Mouse (Mus musculus): Measurements from ENCODE around the gene Sh3gl1. TPM values are rescaled to one million over a fixed set of nuclear protein-coding genes. Genes with fewer than 3 reads are reported as not detected.

Gene Sh3gl1
- polyA plus RNA-seq, 1 experiment from 2014 or later = 171 TPM

DNA sequence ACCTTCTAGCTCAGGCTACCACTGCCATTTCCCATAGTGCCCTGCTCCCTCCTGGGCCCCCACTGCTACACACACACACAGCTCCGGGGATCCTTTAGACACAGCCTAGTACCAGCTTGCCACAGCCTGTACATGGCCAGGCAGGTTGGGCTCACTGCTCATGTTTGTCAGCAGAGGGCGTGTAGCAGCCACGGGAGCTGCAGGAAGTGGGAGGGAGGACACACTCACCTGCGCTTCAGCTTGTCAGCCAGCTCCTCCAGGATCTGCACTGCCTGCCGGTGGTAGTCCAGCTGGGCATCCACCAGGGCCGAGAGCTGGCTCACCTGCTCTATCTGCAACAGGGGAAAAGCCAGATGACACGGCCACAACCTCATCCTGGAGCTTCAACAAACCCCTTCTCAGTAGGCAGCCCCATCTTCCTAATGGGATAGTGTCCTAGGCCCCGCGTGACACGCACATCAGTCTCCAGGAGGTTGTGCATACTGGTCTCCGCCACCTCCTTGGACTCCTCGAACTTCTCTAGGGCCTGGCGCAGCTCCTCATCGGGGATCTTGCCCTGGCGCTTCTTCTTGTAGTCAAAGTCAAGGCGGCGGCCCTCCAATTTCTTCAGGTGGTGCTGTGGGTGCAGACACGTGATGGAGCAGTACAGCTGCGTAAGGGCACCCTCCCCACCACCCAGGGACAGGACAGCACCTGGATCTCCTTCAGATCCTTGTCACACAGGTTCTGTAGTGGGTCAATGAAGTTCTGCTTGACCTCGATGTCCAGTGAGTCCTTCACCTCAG lies 17.9 kb downstream of the Sh3gl1 start:
- Histone ChIP-seq H3K4me2 (no peak overlapping the region), H3K27ac (peak overlapping the region; percentile 23; the same call in 1 of the 2 replicates), H3K4me3 (replicated peaks) (no peak overlapping the region), H3K4me1 (replicated peaks) (no peaks in the 10 kb centered on the region; the same call in 1 of the 2 replicates), H3K9me3 (no peaks in the 10 kb centered on the region), H3K9ac (replicated peaks) (no peak overlapping the region), H3K36me3 (peaks cover 96% of the 10 kb centered on the region), H3K27me3 (no peaks in the 10 kb centered on the region)
- no peak for ATAC-seq (ENCODE audit: insufficient number of reproducible peaks, insufficient read depth, low FRiP score, low TSS enrichment, low read depth)
- 73% methylated on average over 20 of the region's 20 CpGs for WGBS

GRCm38 (mm10) chr17:56017848-56018247 lies 18.6 kb downstream of the Sh3gl1 start:
- H3K36me3 ChIP-seq = peaks cover 96% of the 10 kb centered on the region
- H3K4me3 ChIP-seq (replicated peaks) = no peak overlapping the region
- no peaks in the 10 kb centered on the region for H3K27me3 ChIP-seq
- no peak for ATAC-seq (ENCODE audit: insufficient number of reproducible peaks, insufficient read depth, low FRiP score, low TSS enrichment, low read depth)
- no peaks in the 10 kb centered on the region for H3K9me3 ChIP-seq
- no peak overlapping the region for H3K27ac ChIP-seq
- H3K9ac ChIP-seq (replicated peaks) = no peak overlapping the region
- 88% methylated on average over 7 of the region's 7 CpGs for WGBS
- H3K4me1 ChIP-seq (replicated peaks) = no peaks in the 10 kb centered on the region; the same call in 1 of the 2 replicates
- H3K4me2 ChIP-seq = no peak overlapping the region

DNA sequence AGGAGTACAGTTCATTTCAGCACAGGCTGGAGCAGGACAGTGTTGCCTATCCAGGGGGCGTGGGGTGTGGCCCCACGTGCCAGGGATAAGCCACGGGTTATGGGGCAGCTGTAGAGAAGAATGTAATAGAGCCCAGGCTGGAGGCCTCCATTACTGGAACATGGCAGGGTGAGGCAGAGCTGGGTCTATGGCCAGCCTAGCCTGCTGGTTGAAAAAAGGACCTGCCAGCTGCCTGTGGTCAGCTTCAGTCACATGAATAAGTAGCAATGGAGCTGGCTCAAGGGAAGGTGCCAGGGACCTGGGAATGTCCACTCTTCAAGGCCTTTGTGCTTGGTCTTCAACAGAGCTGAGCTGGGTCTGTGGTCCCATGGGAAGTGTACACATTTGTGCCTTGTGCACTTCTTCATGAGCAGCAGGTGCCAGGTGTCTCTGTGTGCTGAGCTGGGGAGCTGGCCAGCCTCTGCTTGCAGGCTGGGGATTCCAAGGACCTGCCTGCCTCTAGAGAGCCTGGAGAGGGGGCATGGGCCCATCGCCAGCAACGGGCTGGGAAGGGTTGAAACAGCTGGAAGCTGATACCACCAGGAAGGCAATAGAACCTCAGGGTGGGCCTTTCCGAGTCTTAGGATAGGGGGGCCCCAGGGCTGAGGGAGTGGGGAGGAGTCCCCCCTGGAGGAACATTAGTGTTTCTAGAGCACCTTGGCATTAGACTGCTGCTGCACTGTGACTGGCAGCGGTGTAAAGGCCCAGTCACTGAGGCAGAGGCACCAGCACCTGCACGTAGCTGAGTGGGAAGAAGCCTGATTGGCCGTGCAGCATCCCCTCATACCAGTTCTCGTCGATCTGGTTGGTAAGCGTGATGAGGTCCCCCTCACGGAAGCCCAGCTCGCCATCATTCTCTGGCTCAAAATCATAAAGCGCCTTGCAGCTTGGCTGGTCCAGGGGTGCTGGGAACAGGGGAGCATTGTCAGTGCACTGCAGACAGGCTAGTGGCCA lies 19.3 kb downstream of the Sh3gl1 start:
- H3K4me2 ChIP-seq = no peak overlapping the region
- H3K4me1 ChIP-seq (replicated peaks) = no peaks in the 10 kb centered on the region; the same call in 1 of the 2 replicates
- peaks cover 94% of the 10 kb centered on the region for H3K36me3 ChIP-seq
- no peaks in the 10 kb centered on the region for H3K27me3 ChIP-seq
- H3K9me3 ChIP-seq = no peaks in the 10 kb centered on the region
- H3K4me3 ChIP-seq (replicated peaks) = no peak overlapping the region
- WGBS = 83% methylated on average over 15 of the region's 15 CpGs
- no peak overlapping the region for H3K27ac ChIP-seq
- no peak for ATAC-seq (ENCODE audit: insufficient number of reproducible peaks, insufficient read depth, low FRiP score, low TSS enrichment, low read depth)
- H3K9ac ChIP-seq (replicated peaks) = no peak overlapping the region

DNA sequence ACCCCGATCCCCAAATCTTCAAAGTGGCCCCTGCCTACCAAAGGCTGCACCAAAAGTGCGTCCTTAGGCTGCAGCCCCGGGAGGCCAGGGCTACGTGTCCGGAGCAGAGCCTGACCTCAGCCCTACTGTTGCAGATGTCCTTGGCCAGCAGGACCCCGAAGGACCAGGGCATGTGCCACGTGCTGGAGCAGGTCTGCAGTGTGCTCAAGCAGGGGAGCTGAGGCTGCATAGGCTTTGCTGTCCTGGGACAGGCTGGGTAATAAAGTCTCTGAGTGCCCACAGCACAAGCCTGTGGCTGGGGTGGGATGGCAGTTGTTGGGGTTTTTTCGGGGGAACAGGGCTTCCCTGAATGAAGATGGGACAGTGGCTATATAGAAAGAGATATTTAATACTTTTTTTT lies 20.1 kb downstream of the Sh3gl1 start:
- Histone ChIP-seq H3K4me3 (replicated peaks) (no peak overlapping the region), H3K4me2 (no peak overlapping the region), H3K27ac (no peak overlapping the region), H3K4me1 (replicated peaks) (no peaks in the 10 kb centered on the region; the same call in 1 of the 2 replicates), H3K36me3 (peaks cover 97% of the 10 kb centered on the region), H3K27me3 (no peaks in the 10 kb centered on the region), H3K9me3 (no peaks in the 10 kb centered on the region), H3K9ac (replicated peaks) (no peak overlapping the region)
- 86% methylated on average over 8 of the region's 8 CpGs for WGBS
- ATAC-seq (ENCODE audit: insufficient number of reproducible peaks, insufficient read depth, low FRiP score, low TSS enrichment, low read depth) = no peak

DNA sequence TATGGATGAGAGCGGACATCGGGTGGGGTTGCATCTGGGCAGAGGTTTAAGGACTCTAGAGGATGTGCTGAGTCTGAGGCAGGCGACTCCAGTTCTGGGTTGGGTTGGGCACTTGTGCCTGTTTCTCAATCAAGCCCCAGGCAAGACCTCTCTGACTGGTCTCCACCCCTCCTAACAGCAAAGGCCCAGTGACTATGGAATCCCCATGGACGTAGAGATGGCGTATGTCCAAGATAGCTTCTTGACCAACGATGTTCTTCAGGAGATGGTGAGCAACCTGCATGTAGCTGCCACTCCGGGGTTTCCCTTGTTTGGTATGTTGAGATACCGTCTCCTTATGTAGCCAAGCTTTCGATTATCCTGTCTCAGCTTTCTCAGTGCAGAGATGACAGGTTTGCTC lies 21.1 kb downstream of the Sh3gl1 start:
- peaks cover 9% of the 10 kb centered on the region for H3K4me1 ChIP-seq (replicated peaks)
- no peak overlapping the region for H3K27ac ChIP-seq
- H3K4me3 ChIP-seq (replicated peaks) = no peak overlapping the region
- H3K36me3 ChIP-seq = peaks cover 96% of the 10 kb centered on the region
- H3K9ac ChIP-seq (replicated peaks) = no peak overlapping the region
- no peak overlapping the region for H3K4me2 ChIP-seq
- no peak for ATAC-seq (ENCODE audit: insufficient number of reproducible peaks, insufficient read depth, low FRiP score, low TSS enrichment, low read depth)
- H3K9me3 ChIP-seq = no peaks in the 10 kb centered on the region
- H3K27me3 ChIP-seq = no peaks in the 10 kb centered on the region
- 96% methylated on average over 9 of the region's 9 CpGs for WGBS

GRCm38 (mm10) chr17:56011441-56011840 lies 25.0 kb downstream of the Sh3gl1 start:
- no peak overlapping the region for H3K9ac ChIP-seq (replicated peaks)
- H3K36me3 ChIP-seq = peaks cover 57% of the 10 kb centered on the region
- H3K4me1 ChIP-seq (replicated peaks) = peaks cover 28% of the 10 kb centered on the region
- no peaks in the 10 kb centered on the region for H3K27me3 ChIP-seq
- no peak for ATAC-seq (ENCODE audit: insufficient number of reproducible peaks, insufficient read depth, low FRiP score, low TSS enrichment, low read depth)
- 85% methylated on average over 7 of the region's 7 CpGs for WGBS
- H3K4me2 ChIP-seq = no peak overlapping the region
- no peak overlapping the region for H3K27ac ChIP-seq
- H3K9me3 ChIP-seq = no peaks in the 10 kb centered on the region
- no peak overlapping the region for H3K4me3 ChIP-seq (replicated peaks)

DNA sequence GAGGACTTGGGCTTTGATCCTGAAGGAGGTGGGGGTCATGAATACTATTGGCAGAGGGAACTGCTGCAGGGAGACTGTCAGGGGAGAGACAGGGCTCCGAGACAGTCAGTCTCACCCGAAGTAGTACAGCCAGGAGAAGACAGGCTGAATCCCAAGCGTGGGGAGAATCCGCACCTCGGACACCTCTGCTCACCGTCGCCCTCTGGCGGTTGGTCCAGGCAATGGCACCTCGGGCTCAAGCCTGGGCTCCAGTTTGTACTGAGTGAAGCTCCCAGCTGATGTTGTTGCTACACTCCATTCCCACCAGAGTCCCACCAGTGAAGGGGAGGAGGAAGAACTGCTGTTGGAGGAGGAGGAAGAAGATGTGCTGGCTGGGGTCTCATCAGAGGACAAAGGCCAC lies 25.8 kb downstream of the Sh3gl1 start:
- H3K36me3 ChIP-seq = peaks cover 49% of the 10 kb centered on the region
- WGBS = 15% methylated on average over 9 of the region's 9 CpGs

DNA sequence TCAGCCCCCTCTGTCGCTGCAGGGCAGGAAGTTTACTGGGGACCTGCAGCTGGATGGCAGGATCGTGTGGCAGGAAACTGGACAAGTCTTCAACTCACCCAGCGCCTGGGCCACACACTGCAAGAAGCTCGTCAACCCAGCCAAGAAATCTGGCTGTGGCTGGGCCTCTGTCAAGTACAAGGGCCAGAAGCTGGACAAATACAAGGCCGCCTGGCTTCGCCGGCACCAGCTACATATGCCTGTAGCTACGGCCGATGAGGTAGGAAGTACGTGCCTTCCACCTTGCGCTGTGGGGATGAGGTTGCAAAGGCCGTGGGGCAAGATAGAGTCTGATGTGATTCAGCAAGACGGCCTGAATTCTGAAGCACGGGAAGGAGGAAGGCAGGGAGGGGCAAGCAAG lies 26.2 kb downstream of the Sh3gl1 start:
- Histone ChIP-seq H3K27me3 (no peaks in the 10 kb centered on the region), H3K4me3 (replicated peaks) (peak overlapping the region; percentile 83), H3K36me3 (peaks cover 45% of the 10 kb centered on the region), H3K9me3 (no peaks in the 10 kb centered on the region), H3K27ac (no peak overlapping the region), H3K4me2 (peak overlapping the region; percentile 90), H3K4me1 (replicated peaks) (peaks cover 28% of the 10 kb centered on the region), H3K9ac (replicated peaks) (peak overlapping the region; percentile 81)
- 67% methylated on average over 14 of the region's 14 CpGs for WGBS
- no peak for ATAC-seq (ENCODE audit: insufficient number of reproducible peaks, insufficient read depth, low FRiP score, low TSS enrichment, low read depth)

More for the DNA sequence above, 25.8 kb downstream of the Sh3gl1 start:
- peak overlapping the region; percentile 90 for H3K4me2 ChIP-seq
- no peak overlapping the region for H3K27ac ChIP-seq
- H3K9ac ChIP-seq (replicated peaks) = peak overlapping the region; percentile 81; the same call in 1 of the 2 replicates
- ATAC-seq (ENCODE audit: insufficient number of reproducible peaks, insufficient read depth, low FRiP score, low TSS enrichment, low read depth) = no peak
- H3K27me3 ChIP-seq = no peaks in the 10 kb centered on the region
- peaks cover 28% of the 10 kb centered on the region for H3K4me1 ChIP-seq (replicated peaks)
- no peaks in the 10 kb centered on the region for H3K9me3 ChIP-seq
- H3K4me3 ChIP-seq (replicated peaks) = peak overlapping the region; percentile 83

GRCm38 (mm10) chr17:56009962-56010240 lies 26.5 kb downstream of the Sh3gl1 start:
- peak overlapping the region; percentile 95 for H3K27ac ChIP-seq
- peaks cover 42% of the 10 kb centered on the region for H3K36me3 ChIP-seq
- no peak for ATAC-seq (ENCODE audit: insufficient number of reproducible peaks, insufficient read depth, low FRiP score, low TSS enrichment, low read depth)
- no peaks in the 10 kb centered on the region for H3K9me3 ChIP-seq
- no peaks in the 10 kb centered on the region for H3K27me3 ChIP-seq
- peak overlapping the region; percentile 81 for H3K9ac ChIP-seq (replicated peaks)
- peaks cover 28% of the 10 kb centered on the region for H3K4me1 ChIP-seq (replicated peaks)
- H3K4me3 ChIP-seq (replicated peaks) = peak overlapping the region; percentile 83
- 26% methylated on average over 2 of the region's 2 CpGs for WGBS
- peak overlapping the region; percentile 90 for H3K4me2 ChIP-seq

GRCm38 (mm10) chr17:56009088-56009961 lies 27.1 kb downstream of the Sh3gl1 start:
- H3K9me3 ChIP-seq = no peaks in the 10 kb centered on the region
- peaks cover 3% of the 10 kb centered on the region; the same call in 1 of the 2 replicates for H3K27me3 ChIP-seq
- H3K4me2 ChIP-seq = peak overlapping the region; percentile 90
- under 1% methylated on average over 61 of the region's 62 CpGs for WGBS
- H3K4me1 ChIP-seq (replicated peaks) = peaks cover 28% of the 10 kb centered on the region
- peak overlapping the region; percentile 83 for H3K4me3 ChIP-seq (replicated peaks)
- H3K36me3 ChIP-seq = peaks cover 37% of the 10 kb centered on the region
- ATAC-seq (ENCODE audit: insufficient number of reproducible peaks, insufficient read depth, low FRiP score, low TSS enrichment, low read depth) = peak; percentile 87
- H3K9ac ChIP-seq (replicated peaks) = peak overlapping the region; percentile 81
- H3K27ac ChIP-seq = peak overlapping the region; percentile 95
